In the genomic region with DNA sequence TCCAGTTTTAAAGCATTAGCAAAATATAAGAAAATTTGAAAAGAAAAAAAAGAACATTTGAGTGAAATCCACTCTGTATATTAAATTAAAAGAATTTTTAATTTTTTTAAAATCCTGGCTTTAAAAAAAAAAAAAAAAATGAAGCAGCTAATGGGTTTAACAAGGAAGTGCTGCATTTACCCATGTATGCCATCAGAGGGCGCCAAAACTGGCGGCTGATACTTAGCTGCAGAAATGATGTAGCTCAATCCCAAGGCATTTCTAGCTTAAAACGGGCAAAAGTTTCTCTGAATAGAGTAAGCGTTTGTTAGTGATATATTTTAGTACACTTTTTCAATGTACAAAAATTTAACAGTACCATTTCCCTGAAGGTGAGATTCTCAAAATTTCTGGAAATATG, we compare ENCODE assay signal across 8 mouse cellular contexts.
DNase-seq lines count a peak whose midpoint lies in the region; ATAC-seq and TF ChIP-seq lines count a peak whose summit lies in the region.

No protein-coding gene starts in this region.

- ATAC-seq in midbrain, embryonic 13.5 days = no peak

- no peaks in the 10 kb centered on the region for H3K9me3 ChIP-seq in midbrain, embryonic 13.5 days

- WGBS in midbrain, embryonic 13.5 days = 23% methylated on average over 4 of the region's 4 CpGs

- TF ChIP-seq CTCF in layer of hippocampus, adult 2 months (conservative IDR thresholded peaks at IDR 0.05) = peak; percentile 88

- no peaks in the 10 kb centered on the region for H3K36me3 ChIP-seq in midbrain, embryonic 13.5 days

- H3K27ac ChIP-seq in layer of hippocampus, adult 2 months = no peak overlapping the region
- no peak overlapping the region for H3K27ac ChIP-seq in midbrain, embryonic 13.5 days

- no peaks in the 10 kb centered on the region for H3K27me3 ChIP-seq in midbrain, embryonic 13.5 days

- no peak overlapping the region for H3K9ac ChIP-seq in midbrain, embryonic 13.5 days (replicated peaks)

- no peaks in the 10 kb centered on the region for H3K4me1 ChIP-seq in midbrain, embryonic 13.5 days (replicated peaks)

- intact Hi-C loops in heart, postnatal 36 days (cut with DNase I) = no loop called here

- DNase-seq in adrenal gland, postnatal 14 days = peak; percentile 63
- no peak for DNase-seq in adrenal gland, adult 8-10 months
- DNase-seq in layer of hippocampus, adult 2 months (ENCODE audit: low spot score in 2 of 2) = peak; percentile 14 to 50
- no peak for DNase-seq in layer of hippocampus, adult 9-10 months (ENCODE audit: low spot score)
- peak; percentile 78 for DNase-seq in ZHBTc4 (ENCODE audit: low read depth, low spot score)
- DNase-seq in heart, postnatal 36 days = peak; percentile 16 to 33
- peak; percentile 67 for DNase-seq in mesoderm, embryonic 11.5 days (ENCODE audit: low read depth, low spot score)

- H3K4me3 ChIP-seq in layer of hippocampus, adult 2 months = no peak overlapping the region
- no peak overlapping the region for H3K4me3 ChIP-seq in midbrain, embryonic 13.5 days (replicated peaks)

- H3K4me2 ChIP-seq in midbrain, embryonic 13.5 days (replicated peaks) = no peak overlapping the region

Comparison
In these comparisons a context has a peak if more than half of its experiments do, and no peak if none do; other contexts are left out.
1. DNase-seq: peak in adrenal gland, postnatal 14 days (single experiment), layer of hippocampus, adult 2 months (2 of 2), ZHBTc4 (single experiment), heart, postnatal 36 days (2 of 2) and mesoderm, embryonic 11.5 days (single experiment); none in adrenal gland, adult 8-10 months (single experiment) and layer of hippocampus, adult 9-10 months (single experiment).